ENCODE assay signal across 9 mouse cellular contexts in genomic region chr2:62279777-62280176, GRCm38 (mm10).
"Had no signal": no experiment of that assay in that cellular context is flagged by ENCODE, and none has a peak within 500 bp of the region (broad histone marks: within the 10 kb centered on the region; RNA-seq: fewer than 3 reads in every experiment).

No protein-coding gene starts in this region.

- DNase-seq: left cerebral cortex, postnatal 4 days; lung, adult 18-20 months; right cerebral cortex, adult 18-20 months; thymus, postnatal 4 days had no signal

- H3K4me2 ChIP-seq: limb, embryonic 13.5 days; midbrain, embryonic 12.5 days had no signal

- H3K27ac ChIP-seq: limb, embryonic 13.5 days; liver, embryonic 14.5 days; midbrain, embryonic 12.5 days; stomach, postnatal 0 days had no signal

- H3K9ac ChIP-seq: limb, embryonic 13.5 days; liver, embryonic 14.5 days; midbrain, embryonic 12.5 days had no signal

- H3K4me1 ChIP-seq: limb, embryonic 13.5 days; midbrain, embryonic 12.5 days had no signal

- H3K36me3 ChIP-seq: limb, embryonic 13.5 days; midbrain, embryonic 12.5 days had no signal

- ATAC-seq: midbrain, embryonic 16.5 days had no signal

- H3K9me3 ChIP-seq: limb, embryonic 13.5 days; midbrain, embryonic 12.5 days had no signal

- H3K4me3 ChIP-seq: limb, embryonic 13.5 days; midbrain, embryonic 12.5 days had no signal

- H3K27me3 ChIP-seq: limb, embryonic 13.5 days; midbrain, embryonic 12.5 days had no signal
